Mouse (Mus musculus) liver (tissue): ENCODE results near the gene Actg1.

ENCODE experiments used
- DNase-seq: peaks from one replicate; pipeline ENCODE4 v3.0.0-alpha.2; 2020; ENCODE audit warnings: mixed read lengths

The Actg1 gene

DNA sequence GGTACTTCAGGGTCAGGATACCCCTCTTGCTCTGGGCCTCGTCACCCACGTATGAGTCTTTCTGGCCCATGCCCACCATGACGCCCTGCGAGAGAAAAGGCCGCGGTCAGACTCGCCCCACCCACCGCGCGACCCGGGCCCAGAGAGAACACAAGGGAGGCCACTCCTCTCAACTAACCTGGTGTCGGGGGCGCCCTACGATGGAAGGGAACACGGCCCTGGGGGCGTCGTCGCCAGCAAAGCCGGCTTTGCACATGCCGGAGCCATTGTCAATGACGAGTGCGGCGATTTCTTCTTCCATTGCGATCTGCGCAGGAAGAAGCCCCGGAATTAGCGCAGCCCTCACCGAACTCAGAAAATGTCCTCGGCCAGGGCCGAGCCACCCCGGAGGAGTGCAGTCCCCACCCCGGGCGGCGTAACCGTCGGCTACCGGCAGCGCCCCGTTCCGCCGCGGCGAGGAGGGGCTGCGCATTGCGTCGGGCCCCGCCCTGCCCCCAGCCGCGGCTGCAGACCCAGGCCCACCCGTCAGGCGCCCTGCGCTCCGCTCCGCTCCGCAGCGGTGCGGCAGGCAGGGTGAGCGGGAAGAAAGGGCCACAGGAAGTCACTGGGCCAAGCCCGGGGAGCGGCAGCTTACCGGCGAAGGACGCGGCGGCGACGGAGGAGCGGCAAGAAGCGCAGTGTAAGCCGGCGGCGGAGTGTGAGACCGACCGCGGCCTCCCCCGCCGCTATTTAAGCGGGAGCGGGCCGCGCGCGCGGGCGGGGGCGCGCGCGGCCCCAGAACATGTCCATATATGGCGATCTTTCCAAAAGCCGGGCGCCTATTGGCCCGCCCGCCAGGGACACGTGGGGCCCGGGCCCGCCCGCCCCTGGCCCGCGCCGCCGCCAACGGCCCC lies at the start of gene Actg1:
Gene Actg1, minus strand, starts transcription at position 752 of the 893 bp plus-strand sequence.
- DNase-seq, result peak; percentile 91

GRCm38 (mm10) chr11:120397602-120398001 lies 49.3 kb upstream of the Actg1 start:
- no peak for DNase-seq

GRCm38 (mm10) chr11:120395661-120396060 lies 47.3 kb upstream of the Actg1 start:
- no peak for DNase-seq

- no peak for DNase-seq
These were observed 40.2 kb upstream of the Actg1 start for GRCm38 (mm10) chr11:120388580-120388979.

- peak; percentile 53 for DNase-seq
These were observed 38.8 kb upstream of the Actg1 start for GRCm38 (mm10) chr11:120387157-120387556.

GRCm38 (mm10) chr11:120386632-120387031 lies 38.3 kb upstream of the Actg1 start:
- no peak for DNase-seq

DNA sequence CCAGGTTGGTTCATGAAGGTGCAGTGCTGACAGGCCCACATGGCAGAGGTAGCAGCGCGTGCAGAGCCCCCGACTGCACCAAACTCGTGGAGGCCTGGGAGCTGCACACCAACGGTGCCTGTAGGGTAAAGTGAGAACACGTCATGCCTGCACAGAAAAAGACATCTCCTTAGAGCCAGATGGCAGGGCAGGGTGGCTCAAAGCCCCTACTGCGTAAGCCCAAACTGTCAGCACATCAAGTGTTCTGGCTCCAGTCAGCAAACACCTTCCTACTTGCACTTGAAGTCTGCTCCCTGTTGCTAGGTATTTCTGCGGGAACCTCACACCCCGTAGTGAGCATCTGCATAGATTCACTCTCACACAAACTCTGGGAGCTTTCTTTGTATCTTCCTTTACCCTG lies 34.2 kb upstream of the Actg1 start:
- no peak for DNase-seq

GRCm38 (mm10) chr11:120381157-120381556 lies 32.8 kb upstream of the Actg1 start:
- no peak for DNase-seq

DNA sequence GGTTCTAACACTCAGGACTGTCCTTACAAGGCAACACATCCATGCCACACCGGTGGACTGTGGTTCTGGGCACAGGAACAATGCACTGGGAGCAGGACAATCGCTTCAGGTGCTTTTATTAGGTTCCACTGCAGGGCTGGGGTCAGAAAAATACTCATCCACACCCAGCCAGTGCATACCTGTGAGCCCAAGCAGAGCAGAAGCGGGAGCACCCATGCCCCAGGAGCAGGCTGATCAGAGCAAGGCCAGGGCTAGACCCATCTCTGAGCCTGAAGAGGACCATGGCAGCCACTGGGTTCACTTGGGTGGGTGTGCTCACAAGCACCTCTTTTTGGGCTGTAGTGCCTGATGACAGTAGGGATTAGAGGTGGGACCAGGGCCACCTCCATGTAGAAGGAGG lies 31.9 kb upstream of the Actg1 start:
- no peak for DNase-seq

- peak; percentile 93 for DNase-seq
These were observed 30.5 kb upstream of the Actg1 start, which contains the start of gene Faap100 for GRCm38 (mm10) chr11:120378611-120379540. Gene Faap100 (minus strand): TSS chr11:120378764.

GRCm38 (mm10) chr11:120378031-120378610 lies 29.8 kb upstream of the Actg1 start:
- DNase-seq, result peak; percentile 62

- no peak for DNase-seq
These were observed 29.0 kb upstream of the Actg1 start for GRCm38 (mm10) chr11:120377337-120377736.

- DNase-seq, result no peak
These were observed 28.2 kb upstream of the Actg1 start for GRCm38 (mm10) chr11:120376302-120377160.

- DNase-seq, result no peak
These were observed 27.0 kb upstream of the Actg1 start for GRCm38 (mm10) chr11:120375324-120375723.

DNA sequence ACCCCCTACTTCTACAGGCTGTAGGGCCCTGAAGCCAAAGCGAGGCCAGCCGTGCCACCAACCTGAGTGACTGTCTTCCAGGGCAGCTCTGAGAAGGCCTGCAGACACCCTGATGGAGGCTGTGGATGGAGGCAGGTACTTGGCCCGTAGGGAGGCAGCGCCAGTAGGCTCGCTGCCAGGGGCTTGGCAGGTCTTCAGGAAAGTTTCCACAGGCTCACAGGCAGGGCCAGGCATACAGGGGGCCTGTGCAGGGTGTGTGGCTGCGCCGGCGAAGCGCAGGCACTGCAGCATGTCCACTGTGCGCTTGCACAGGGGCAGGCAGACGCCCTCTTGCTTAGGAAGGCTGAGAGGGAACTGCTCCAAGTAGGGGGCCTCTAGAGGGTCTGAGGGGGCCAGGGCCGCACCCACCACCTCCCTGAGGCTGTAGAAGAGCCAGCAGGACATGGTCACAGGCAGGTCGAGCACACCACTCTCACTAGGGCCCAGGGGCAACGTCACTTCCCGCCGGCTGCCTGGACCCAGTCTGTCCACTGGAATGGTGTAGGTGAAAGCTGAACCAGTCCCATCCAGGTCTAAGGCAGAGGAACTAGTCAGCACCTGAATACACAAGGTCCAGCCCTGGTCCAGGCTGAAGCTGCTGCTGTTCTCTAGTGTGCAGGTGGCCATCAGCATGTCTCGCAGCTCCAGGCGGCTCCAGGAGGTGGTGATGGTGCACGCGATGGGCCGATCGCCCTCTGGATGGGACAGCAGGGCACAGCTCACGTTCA lies 25.7 kb upstream of the Actg1 start:
- no peak for DNase-seq

DNA sequence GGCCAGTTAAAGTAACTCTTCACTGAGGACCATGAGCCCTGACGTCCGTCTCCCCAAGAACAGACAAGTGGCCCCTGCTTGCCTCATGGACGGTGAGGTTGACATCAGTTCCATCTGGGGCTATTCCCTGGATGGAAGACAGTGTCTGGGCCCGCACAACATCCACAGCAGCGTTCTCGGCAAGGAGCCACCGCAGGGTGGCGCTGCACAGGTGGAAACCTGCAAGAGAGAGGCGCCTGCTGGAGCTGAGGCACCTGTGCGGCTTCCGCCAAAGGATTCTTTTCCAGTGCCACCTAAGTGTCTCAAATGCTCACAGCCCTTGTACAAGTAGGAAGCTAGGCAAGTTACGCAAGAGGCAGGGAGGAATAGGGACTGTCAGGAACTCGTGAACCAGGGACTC lies 24.7 kb upstream of the Actg1 start:
- DNase-seq, result no peak

- DNase-seq, result peak; percentile 75
These were observed 21.3 kb upstream of the Actg1 start for GRCm38 (mm10) chr11:120369656-120370055.

DNA sequence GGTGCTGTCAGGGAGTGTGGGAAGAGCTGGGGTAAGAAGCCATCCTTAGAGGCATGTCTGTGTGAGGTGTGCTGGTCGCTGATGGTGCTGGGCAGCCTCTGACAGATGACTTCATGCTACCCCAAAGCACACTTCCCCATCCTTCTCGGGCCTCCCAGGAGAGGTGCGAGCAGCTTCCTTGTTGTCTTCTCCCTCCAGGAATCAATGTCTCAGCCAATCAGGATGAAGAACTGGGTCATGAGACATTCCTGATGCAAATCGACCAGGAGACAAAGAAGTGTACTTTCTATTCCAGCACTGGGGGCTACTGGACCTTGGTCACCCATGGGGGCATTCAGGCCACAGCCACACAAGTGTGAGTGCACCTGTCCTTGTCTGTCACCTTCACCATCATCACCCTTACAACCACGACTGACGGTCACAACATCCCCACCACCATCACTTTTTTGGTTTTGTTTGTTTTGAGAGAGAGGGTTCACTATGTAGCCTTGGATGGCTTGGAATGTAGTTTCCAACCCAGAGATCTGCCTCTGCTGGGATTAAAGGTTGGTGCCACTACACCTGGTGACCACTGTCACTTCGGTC lies 18.2 kb upstream of the Actg1 start:
- DNase-seq, result no peak

DNA sequence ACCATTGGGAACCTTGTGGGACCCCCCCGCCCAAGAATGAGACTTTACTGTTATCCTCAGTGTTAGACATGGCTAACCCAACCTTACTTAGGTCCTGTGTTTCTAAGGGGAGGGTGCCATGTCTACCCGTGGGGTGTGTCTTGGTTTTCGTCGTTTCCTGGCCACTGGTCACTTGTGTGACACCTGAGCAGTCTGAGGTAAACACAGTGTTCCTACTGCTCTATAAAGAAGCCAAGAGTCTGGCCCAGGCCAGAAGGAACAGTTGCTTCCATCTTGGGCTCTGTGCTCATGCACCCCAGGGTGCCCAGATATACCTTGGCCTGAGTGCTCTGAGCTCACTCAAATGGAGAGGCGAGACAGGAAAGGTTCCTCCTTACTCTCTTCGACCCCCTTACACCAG lies 14.5 kb upstream of the Actg1 start:
- DNase-seq, result no peak

DNA sequence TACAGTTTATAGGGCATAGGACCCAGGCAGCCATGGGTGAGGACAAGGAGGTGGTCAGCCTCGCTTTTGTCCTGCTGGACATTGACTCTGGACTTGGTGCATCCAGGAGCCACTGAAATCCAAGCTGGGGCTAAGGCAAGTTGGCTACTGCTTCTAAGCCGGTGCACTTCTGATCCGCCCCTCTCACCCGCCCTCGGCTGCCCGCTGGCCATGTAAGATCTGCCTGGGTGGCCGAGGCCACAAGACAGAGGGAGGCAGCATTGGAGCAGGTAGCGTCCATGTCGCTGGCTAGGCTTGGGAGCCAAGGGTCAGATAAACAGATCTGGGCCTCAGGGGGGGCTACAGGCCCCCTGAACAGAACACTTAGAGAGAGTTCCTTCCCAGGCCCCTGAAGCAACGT lies 13.0 kb upstream of the Actg1 start, which contains the start of gene Fscn2:
Gene Fscn2, plus strand, starts transcription at position 240 of the 400 bp plus-strand sequence.
- DNase-seq, result no peak

- DNase-seq, result no peak
These were observed 12.4 kb upstream of the Actg1 start for GRCm38 (mm10) chr11:120360755-120361154.
